Mouse (Mus musculus) adipose tissue, adult 10 weeks (tissue): ENCODE measurements around the gene Vmn1r123. TPM values are rescaled to one million over a fixed set of nuclear protein-coding genes. Genes with fewer than 3 reads are reported as not detected.

Experiments used
- polyA plus RNA-seq: library from polyadenylated mRNA; stranded (reverse); fragments of 350-450 nt; fragmentation: Illumina TruSeq; extraction: RNeasy Lipid Tissue Mini Kit (QIAGEN cat#74804); gene quantifications from one replicate; pipeline ENCODE4 v1.2.3, GENCODE M21; 2014; ENCODE audit warnings: low read depth, low replicate concordance

Gene Vmn1r123
- not detected for polyA plus RNA-seq

DNA sequence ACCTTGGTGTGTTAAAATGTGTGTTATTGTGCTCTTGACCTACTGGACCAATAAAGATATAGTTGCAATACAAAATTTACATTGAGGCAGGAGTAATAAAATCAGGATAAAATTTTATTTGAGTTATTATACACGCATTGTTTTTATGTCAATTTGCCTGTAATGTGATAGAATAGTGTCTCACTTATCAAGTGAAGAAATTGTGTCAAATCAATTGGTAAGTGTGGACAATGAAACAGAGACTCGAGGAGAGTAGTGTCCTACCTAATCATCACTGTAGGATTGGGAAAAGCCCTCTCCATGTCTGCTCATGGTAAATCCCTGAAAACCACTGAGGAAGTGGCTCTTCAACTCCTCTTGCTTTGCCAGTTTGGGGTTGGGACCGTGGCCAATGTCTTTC, at the start of gene Vmn1r123:
TSS of gene Vmn1r123 (plus strand) at position 301 of the 400 bp plus-strand sequence.

DNA sequence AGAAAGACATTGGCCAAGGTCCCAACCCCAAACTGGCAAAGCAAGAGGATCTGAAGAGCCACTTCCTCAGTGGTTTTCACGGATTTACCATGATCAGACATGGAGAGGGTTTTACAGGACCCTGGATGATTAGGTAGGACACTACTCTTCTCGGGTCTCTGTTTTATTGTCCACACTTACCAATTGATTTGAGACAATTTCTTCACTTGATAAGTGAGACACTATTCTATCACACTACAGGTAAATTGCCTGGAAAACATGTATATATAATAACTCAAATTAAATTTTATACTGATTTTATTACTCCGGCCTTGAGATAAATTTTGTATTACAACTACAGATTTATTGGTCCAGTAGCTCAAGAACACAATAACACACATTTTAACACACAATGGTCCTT, 28.0 kb upstream of the Vmn1r123 start, which contains the start of gene Vmn1r122:
TSS of gene Vmn1r122 (minus strand) at position 101 of the 400 bp plus-strand sequence.

DNA sequence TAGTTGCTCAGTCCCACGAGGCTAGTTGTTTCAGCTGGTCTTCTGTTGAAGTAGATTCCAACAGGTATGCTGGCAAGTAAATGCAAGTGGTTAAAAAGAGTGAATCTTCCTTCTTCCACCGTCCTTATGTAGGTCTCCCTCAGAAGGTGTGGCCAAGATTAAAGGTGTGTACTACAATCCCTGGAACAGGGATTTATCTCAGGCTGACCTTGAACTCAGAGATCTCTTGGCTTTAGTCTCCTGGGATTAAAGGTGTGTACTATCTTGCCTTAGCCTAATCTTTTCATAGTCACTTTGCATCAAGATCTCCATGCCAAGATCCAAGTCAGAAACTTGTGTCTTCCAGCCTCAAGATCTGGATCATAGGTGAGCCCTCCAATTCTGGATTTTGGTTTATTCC, 28.3 kb downstream of the Vmn1r123 start, which contains the start of gene Gm5157:
TSS of gene Gm5157 (minus strand) at position 101 of the 400 bp plus-strand sequence.

Other genes with a start within 250 kb of the Vmn1r123 start
- gene Vmn1r118, start 249.8 kb upstream of the Vmn1r123 start, polyA plus RNA-seq: not detected
- not detected for gene Vmn1r119, start 149.7 kb upstream of the Vmn1r123 start, polyA plus RNA-seq
- not detected for gene Vmn1r120, start 108.4 kb upstream of the Vmn1r123 start, polyA plus RNA-seq
- gene Vmn1r121, start 63.7 kb upstream of the Vmn1r123 start, polyA plus RNA-seq: not detected
- not detected for gene Vmn1r122, start 28.1 kb upstream of the Vmn1r123 start, polyA plus RNA-seq
- not detected for gene Gm5157, start 28.2 kb downstream of the Vmn1r123 start, polyA plus RNA-seq
- not detected for gene Vmn1r124, start 98.4 kb downstream of the Vmn1r123 start, polyA plus RNA-seq
- gene Vmn1r125, start 110.0 kb downstream of the Vmn1r123 start, polyA plus RNA-seq: not detected
- not detected for gene Vmn1r126, start 139.3 kb downstream of the Vmn1r123 start, polyA plus RNA-seq
- not detected for gene Vmn1r127, start 157.7 kb downstream of the Vmn1r123 start, polyA plus RNA-seq
- gene Vmn1r128, start 187.2 kb downstream of the Vmn1r123 start, polyA plus RNA-seq: not detected
- not detected for gene Vmn1r129, start 199.1 kb downstream of the Vmn1r123 start, polyA plus RNA-seq